Mouse (Mus musculus) olfactory bulb, adult 2 months (tissue): Measurements from ENCODE around the gene Misp.

Source experiments
- CTCF ChIP-seq: fragments of 200-500 bp; IDR thresholded peaks from 2 replicates; pipeline ENCODE4 v1.5.1; 2012; ENCODE audit warnings: low read depth, mild to moderate bottlenecking, low read length, moderate library complexity; ENCODE audit not compliant: insufficient read depth
- POLR2A ChIP-seq: fragments of 200-500 bp; IDR thresholded peaks from 2 replicates; pipeline ENCODE4 v1.6.1; 2012; ENCODE audit warnings: mild to moderate bottlenecking, low read depth, low read length, moderate library complexity; ENCODE audit not compliant: insufficient read depth

- TF ChIP-seq CTCF = no peak
- TF ChIP-seq POLR2A = no peak
Measured at GRCm38 (mm10) chr10:79808728-79809127, 12.1 kb upstream of the Misp start.
